Mouse (Mus musculus) cortical plate, adult 2 months (tissue): ENCODE data around the gene Tppp.

Experiments
- CTCF ChIP-seq: fragments of 200-500 bp; IDR thresholded peaks from 2 replicates; pipeline ENCODE4 v1.5.1; 2011; ENCODE audit warnings: mild to moderate bottlenecking, control low read depth, low read length; ENCODE audit not compliant: insufficient read depth; ENCODE audit errors: extremely low read depth
- POLR2A ChIP-seq: fragments of 200-500 bp; IDR thresholded peaks from 2 replicates; pipeline ENCODE4 v1.6.1; 2011; ENCODE audit warnings: mild to moderate bottlenecking, low read length, control low read depth; ENCODE audit not compliant: insufficient read depth; ENCODE audit errors: extremely low read depth

- no peak for TF ChIP-seq CTCF
- TF ChIP-seq POLR2A, result no peak
These were observed 21.5 kb downstream of the Tppp start for GRCm38 (mm10) chr13:74030691-74031090.
